Mouse (Mus musculus) frontal cortex, postnatal 14 days (tissue): Measurements from ENCODE around the gene Cldn11.

Experiments used
- DNase-seq, 2 experiments: peaks; one replicate each; pipeline ENCODE4 v3.0.0; 2022; ENCODE audit warnings: low spot score in 2 of 2

The Cldn11 gene

DNA sequence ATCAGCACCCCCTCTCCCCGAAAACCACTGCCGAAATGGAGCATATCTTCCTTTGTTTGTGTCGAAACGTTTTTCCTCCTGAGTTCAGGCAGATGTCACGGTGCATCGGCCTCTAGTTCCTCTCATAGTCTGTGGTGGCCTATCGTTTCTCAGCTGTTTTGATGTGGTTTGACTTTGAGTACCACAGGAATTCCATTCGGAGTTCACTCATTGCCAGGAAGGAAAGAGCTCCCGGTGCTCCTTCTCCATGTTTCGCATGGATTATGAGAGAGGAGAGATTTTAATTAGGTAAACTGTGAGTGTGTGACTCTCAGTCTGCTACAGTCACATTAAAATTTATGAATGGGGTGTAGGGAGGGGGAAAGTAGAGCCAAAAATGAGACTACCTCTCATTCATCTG is 10.3 kb downstream of the Cldn11 start:
- DNase-seq: no peak

DNA sequence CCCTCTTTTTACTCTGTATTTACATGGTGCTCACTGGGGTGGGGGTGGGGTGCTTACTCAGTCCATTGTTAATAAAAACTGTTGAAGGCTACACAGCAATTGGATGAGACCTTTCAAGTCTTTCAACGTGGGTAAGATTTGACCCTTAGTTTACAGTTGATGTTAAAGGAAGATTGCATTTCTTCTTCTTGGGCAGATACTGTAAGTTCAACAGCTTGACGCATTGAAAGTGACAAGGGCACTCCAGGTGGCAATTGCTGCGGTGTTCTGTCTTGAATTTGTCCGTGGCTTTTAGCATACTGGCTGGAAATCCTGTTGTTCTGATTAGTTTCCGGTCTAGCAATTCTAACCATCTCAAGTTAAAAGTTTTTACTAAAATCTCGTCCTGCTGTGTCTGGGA is 11.6 kb downstream of the Cldn11 start:
- no peak for DNase-seq

DNA sequence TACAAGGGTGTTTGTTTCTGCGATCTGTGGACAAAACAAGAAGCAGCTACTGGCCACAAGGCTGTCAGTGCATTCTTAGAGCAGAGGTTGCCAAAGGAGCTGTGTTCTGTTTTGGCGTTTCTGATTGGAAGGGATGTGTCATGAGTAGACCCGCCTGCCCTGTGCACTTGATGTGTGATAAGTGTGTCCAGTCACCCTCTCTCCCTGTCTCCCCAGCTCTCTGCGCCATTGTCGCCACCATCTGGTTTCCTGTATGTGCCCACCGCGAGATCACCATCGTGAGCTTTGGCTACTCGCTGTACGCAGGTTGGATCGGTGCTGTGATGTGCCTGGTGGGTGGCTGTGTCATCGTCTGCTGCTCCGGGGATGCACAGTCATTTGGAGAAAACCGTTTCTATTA is 13.1 kb downstream of the Cldn11 start:
- no peak for DNase-seq

DNA sequence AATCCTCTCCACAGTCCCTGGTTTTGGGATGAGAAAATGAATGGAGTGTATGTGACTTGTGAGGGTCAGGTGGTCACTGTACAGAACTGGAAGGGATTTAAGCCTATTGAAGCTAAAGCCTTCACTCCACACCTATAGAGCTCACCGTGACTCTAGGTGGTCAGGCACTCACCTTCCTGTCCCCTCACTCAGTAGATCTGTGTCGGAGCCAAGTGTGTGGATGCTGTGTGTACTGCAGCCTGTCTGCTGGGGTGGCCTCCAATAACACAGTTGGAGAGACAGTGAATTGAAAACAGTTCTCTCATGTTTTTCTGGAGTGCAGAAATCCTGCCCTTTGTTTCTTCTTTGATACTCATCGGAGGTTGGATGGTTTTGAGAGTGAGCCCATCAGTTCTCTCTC is 16.1 kb downstream of the Cldn11 start:
- no peak for DNase-seq

DNA sequence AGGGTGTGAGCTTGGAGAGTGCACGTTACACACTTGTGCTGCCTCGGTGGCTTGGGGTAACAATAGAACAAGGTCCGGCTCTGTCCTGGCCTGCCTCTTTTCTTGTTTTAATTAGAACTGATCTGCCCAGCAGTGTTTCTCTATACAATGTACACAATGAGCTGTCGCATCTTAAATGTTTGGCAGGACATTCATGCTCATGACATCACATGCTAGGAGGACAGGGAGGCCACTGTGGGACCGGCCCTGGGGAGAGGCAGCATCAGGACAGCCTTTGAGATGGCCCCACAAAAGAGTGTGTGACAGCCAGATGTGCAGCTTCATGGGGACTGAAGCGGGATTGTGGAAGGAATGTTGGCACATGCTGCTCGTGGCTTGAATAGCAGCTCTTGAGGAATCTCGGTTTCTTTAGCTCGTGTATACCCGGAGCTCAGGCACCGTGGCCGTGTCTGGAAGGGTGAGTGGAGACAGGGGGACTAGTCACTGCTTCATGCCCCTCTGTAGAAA is 16.7 kb downstream of the Cldn11 start:
- DNase-seq: peak; percentile 16 to 48

DNA sequence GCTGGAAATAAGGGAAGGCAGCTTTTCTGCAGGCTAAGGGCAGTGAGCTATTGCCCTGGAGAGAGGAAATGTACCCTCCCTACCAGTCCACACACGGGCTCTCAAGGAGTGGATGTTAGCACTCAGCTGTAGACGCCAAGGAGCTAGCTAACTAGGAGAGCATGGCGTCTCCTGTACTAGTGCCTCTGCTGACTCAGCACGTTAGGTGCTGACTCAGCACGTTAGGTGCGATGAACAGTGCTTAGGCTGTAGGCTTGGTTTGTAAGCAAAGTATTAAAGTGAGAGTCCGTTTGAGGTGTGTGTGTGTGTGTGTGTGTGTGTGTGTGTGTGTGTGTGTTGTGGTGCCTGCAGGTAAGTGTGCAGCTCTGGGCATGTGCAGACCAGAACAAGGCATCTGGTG is 40.6 kb downstream of the Cldn11 start:
- DNase-seq: no peak

DNA sequence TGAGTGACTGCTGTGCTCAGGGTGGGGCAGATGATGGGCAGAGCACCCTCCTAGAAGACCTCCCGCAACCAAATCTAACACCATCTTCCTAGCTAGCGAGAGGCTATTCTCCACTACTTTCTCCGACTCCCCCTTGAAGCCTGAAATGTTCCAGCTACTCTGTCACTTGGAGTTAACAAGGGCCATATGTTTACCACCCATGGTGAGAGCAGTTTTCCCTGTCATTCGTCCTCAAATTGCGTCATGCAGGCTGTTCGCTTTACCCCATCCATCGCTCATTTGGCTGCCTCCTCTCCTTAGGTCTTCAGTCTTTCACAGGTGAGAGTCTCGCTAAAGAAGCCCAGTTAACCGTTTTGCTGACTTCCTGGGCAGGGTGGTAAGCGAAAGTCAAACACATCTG is 41.7 kb downstream of the Cldn11 start:
- DNase-seq: no peak

DNA sequence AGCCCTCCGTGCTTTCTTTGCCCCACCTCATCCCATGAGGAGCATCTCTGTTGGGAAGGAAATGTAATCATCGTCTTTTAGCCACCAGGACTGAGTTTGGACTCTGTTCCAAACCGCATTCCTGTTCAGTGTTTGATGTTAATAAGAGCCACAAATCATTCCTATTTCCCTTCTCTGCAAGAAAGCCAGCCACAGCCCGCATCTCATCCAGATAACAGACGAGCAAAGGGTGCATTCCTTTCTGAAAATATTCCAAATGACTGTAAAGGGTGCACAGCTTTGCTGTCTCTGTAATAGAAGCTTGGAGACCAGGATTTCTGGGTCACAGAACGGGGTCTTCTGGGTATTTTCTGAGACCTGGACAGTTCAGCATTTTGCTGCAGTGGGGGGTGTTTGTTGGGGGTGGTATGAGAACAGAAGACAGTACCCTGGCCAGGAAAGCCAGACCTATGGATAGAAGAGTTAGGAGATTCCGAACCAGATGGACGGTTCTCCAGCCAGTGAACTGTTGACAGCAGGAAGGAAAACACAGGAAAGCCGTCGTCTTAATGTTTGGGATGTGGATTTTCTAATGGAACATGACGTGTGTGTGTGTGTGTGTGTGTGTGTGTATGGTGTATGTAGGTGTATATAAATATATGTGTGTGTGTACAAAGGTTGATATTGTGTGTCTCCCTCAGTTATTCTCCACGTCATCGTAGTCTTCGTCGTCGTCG is 49.6 kb downstream of the Cldn11 start:
- no peak for DNase-seq

DNA sequence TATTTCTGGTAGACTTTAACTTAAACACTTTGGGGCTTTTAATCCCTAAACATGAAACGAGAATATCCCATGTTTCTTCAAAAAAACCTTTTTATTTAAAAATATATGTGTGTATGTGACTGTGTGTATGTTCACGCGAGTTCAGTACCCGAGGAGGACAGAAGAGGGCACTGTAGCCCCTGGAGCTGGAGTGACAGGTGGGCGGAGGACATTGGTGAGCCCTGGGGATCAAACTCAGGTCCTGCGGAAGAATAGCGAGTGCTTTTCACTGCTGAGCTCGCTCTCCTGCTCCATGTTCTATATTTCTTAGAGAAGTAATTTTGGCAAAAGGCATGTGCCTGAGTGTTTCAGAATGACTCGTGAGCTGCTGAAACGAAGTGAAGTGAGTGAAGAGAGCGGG is 54.2 kb downstream of the Cldn11 start:
- DNase-seq: no peak

DNA sequence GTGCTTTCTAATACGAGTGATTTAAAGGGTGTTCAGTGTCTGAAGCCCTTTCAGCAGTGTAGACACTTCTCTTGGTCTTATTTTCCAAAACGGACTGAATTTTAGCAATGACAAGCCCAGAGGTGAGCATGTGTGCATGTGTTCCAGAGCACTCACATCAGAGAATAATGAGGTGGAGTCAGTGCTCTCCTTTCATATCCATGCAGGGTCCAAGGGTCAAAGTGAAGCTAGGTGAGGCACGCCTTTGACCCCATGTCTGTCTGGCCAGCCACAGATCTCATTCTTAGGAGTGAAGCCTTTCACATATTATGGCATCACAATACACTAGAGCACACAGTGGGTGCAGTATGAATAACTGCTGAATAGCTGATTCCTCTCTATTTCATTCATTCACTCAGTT is 55.4 kb downstream of the Cldn11 start:
- DNase-seq: no peak

DNA sequence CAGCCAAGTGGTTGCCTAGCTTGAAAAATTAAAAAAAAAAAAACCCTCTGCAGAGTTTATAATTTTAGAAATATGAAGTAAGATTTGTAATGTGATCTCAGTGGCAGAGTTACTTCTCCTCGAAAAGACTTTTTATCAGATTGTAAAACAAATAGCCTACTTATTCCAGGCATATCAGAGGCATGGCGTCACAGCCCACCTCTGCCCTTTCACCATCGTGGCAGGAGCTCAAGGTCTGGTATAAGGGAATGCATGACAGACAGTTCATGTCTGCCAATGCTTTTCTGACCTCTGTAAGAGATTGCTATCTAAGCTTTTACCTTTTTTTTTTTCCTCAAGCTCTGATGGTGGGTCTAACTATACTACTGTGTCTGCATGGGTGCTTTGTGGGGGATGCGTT is 58.3 kb downstream of the Cldn11 start:
- DNase-seq: no peak

DNA sequence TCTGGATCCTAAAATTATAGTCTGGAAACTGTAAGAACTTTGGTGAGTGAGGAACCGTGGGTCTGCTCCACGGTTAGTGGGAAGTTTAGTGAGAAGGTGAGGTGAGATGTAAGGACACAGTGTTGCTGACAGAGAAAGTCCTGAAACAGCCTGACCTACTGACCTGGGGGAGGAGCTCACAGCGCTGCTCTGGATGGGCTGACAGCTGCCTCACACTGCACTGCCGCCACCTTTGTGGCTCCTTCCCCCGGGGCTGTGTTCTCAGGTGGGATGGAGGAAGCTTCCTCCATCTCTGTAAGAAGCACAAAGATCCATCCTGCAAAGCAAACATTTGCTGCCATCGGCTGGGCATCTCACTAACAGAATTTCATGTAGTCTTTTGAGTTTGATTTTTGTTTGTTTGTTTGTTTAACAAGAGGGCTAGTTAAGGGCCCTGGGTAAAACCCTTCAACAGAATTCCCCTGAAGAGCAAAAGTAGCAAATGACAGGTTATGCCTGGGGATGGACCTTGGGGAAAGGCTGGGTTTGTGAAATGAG is 58.8 kb downstream of the Cldn11 start:
- no peak for DNase-seq

DNA sequence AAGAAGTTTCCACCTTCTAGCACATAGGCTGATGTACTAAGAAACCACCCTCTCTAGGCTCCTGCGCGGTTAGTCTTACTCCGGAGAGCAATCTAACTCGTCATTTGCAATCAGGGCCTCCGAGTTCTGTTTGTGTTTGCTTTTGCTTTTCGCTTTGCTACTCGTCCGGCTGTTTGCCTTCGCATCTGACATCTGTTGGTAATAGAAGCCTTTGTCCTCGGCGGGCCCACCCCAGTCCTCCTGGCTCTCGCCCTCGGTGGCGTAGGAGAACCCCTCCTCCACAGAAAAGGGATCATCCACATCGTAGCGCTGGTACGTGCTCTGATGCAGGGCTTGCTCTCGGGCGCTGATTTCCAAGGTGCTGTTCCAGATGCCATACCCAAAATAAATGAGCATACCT is 59.3 kb downstream of the Cldn11 start:
- DNase-seq: no peak

DNA sequence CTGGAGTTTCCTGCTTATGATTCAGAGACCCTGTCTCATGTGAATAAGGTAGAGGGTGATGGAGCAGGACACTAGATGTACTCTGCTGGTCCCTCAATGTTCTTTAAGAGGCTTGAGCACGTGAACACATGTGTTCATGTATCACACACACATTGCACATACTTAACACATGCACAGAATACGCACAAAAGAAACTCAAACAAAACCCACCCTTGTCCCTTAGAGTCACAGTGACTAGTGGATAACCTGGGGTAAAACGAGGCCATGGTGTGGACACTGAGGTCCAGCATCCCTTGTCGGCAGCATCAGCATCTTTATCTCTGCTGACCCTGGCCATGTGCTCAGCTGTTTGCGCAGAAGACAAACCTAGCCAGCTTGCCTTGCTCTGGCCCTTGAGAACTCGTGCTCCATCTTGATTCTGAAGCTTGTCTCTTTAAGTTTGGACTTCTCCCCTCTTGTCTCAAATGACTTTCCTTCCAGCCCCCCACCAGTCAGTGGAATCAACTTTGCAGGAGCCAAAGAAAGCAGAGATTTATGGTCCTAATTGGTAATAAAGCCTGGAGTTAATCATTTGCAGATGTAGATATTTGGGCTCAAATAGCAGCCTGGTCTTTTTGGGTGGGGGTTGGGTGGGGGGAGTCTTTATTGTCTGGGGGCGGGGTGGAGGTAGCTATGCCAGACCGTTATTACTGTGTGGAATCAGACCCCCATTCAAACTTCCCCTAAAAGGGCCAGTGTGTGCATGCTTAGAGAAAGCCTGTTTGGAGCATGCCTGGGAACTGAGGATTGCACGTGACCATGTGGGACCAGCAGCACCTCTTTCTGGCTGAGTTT is 62.7 kb downstream of the Cldn11 start:
- no peak for DNase-seq

DNA sequence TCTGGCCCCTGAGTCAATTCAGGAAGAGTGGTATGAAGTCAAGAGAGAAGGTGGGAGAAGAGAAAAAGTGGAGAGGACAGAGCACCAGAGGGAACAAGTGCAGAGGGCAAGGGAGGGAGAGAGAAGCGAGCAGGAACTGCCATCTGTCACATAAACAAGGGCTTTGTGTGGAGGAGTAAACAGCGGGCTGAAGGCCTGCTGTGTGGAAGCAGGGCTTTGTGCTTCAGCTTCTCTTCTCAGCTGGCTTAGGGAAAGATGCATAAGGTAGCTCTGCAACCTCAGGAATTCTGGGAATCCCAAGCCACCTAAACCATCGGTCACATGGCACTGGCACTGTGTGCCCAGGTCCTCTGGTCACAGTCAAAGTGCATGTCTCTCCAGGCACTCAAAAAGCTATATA is 64.1 kb downstream of the Cldn11 start:
- DNase-seq: no peak
